Mouse (Mus musculus): ENCODE measurements at regions not wholly inside any gene's neighbourhood (a gene's known extent, or its start where the extent isn't known, plus 50 kb on each side); places are given as distances from the start of the nearest gene placed in this dataset.

GRCm38 (mm10) chr1:191486766-191487165, 83.7 kb upstream of the Ppp2r5a start:
- no peak for DNase-seq (ENCODE audit: low read depth, low spot score)

- peak; percentile 24 for DNase-seq (ENCODE audit: low read depth, low spot score)
These were observed 81.8 kb upstream of the Ppp2r5a start for GRCm38 (mm10) chr1:191484726-191485425.

GRCm38 (mm10) chr1:191479906-191480379, 76.9 kb upstream of the Ppp2r5a start:
- DNase-seq (ENCODE audit: low read depth, low spot score): no peak

- DNase-seq (ENCODE audit: low read depth, low spot score): no peak
These were observed 69.5 kb upstream of the Ppp2r5a start for GRCm38 (mm10) chr1:191472551-191472950.

GRCm38 (mm10) chr1:191471489-191471888, 68.4 kb upstream of the Ppp2r5a start:
- DNase-seq (ENCODE audit: low read depth, low spot score): no peak

GRCm38 (mm10) chr1:191470190-191470985, 67.3 kb upstream of the Ppp2r5a start:
- DNase-seq (ENCODE audit: low read depth, low spot score): peak; percentile 90

- DNase-seq (ENCODE audit: low read depth, low spot score): no peak
These were observed 65.9 kb upstream of the Ppp2r5a start for GRCm38 (mm10) chr1:191468837-191469529.

- DNase-seq (ENCODE audit: low read depth, low spot score): no peak
These were observed 63.2 kb upstream of the Ppp2r5a start for GRCm38 (mm10) chr1:191466261-191466660.

GRCm38 (mm10) chr1:191465723-191466122, 62.7 kb upstream of the Ppp2r5a start:
- DNase-seq (ENCODE audit: low read depth, low spot score): no peak

- DNase-seq (ENCODE audit: low read depth, low spot score): no peak
These were observed 62.1 kb upstream of the Ppp2r5a start for GRCm38 (mm10) chr1:191465170-191465569.

GRCm38 (mm10) chr1:191461811-191462491, 58.9 kb upstream of the Ppp2r5a start:
- DNase-seq (ENCODE audit: low read depth, low spot score): no peak

GRCm38 (mm10) chr1:191459066-191459465, 56.0 kb upstream of the Ppp2r5a start:
- no peak for DNase-seq (ENCODE audit: low read depth, low spot score)

GRCm38 (mm10) chr1:191458292-191458691, 55.2 kb upstream of the Ppp2r5a start:
- no peak for DNase-seq (ENCODE audit: low read depth, low spot score)

GRCm38 (mm10) chr1:191457103-191457502, 54.0 kb upstream of the Ppp2r5a start:
- no peak for DNase-seq (ENCODE audit: low read depth, low spot score)

- no peak for DNase-seq (ENCODE audit: low read depth, low spot score)
These were observed 51.5 kb upstream of the Ppp2r5a start for GRCm38 (mm10) chr1:191454604-191455003.

GRCm38 (mm10) chr1:191453589-191453988, 50.5 kb upstream of the Ppp2r5a start:
- no peak for DNase-seq (ENCODE audit: low read depth, low spot score)

Measured in telencephalon, adult 2 months (tissue).